Mouse (Mus musculus): ENCODE results near the gene Ccdc30. TPM values are rescaled to one million over a fixed set of nuclear protein-coding genes. Genes with fewer than 3 reads are reported as not detected.

The Ccdc30 gene
- polyA plus RNA-seq, 1 experiment, result 8.8 TPM

GRCm38 (mm10) chr4:119427680-119428079 lies 12.4 kb upstream of the Ccdc30 start:
- Histone ChIP-seq H3K4me1 (ENCODE audit: control insufficient read depth, insufficient read depth, low read length) (no peaks in the 10 kb centered on the region; the same call in 1 of the 2 replicates), H3K4me3 (replicated peaks; ENCODE audit: insufficient read depth, low read depth, low read length) (no peak overlapping the region), H3K27ac (ENCODE audit: insufficient read depth, low read length) (no peak overlapping the region), H3K27me3 (ENCODE audit: control insufficient read depth, insufficient read depth, low read length) (no peaks in the 10 kb centered on the region)
- TF ChIP-seq CTCF (IDR thresholded peaks at IDR 0.05; ENCODE audit: borderline replicate concordance, insufficient read depth, low read depth, low read length), result no peak
- no peak for TF ChIP-seq POLR2A (IDR thresholded peaks at IDR 0.05; ENCODE audit: borderline replicate concordance, insufficient read depth, low read length)
- no peak for DNase-seq
- 38% methylated on average over 2 of the region's 2 CpGs for WGBS

DNA sequence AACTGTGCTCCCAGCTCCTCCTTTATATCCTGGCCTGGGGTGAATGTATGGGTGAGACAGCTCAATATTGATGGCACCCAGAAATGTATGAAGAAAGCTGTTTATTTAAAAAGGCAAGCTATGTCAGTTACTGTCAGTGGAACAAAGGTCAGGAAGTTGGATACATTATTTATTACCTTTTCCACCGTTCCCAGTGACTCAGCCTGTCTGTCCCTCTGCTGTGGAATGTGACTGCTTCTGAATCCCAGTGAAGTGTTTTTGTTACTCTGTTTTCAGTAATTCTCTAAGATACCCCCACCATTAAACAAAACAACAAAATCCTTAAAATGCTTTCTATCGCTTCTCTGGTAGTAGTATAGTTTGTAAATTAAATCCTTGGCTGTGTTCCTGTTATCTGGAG lies 10.3 kb upstream of the Ccdc30 start:
- H3K4me3 ChIP-seq (replicated peaks; ENCODE audit: insufficient read depth, low read depth, low read length), result no peak overlapping the region
- H3K27me3 ChIP-seq (ENCODE audit: control insufficient read depth, insufficient read depth, low read length), result no peaks in the 10 kb centered on the region
- no peaks in the 10 kb centered on the region; the same call in 1 of the 2 replicates for H3K4me1 ChIP-seq (ENCODE audit: control insufficient read depth, insufficient read depth, low read length)
- H3K27ac ChIP-seq (ENCODE audit: insufficient read depth, low read length), result no peak overlapping the region
- 61% methylated on average over 2 of the region's 2 CpGs for whole genome bisulfite sequencing
- DNase-seq, result no peak
- TF ChIP-seq CTCF (IDR thresholded peaks at IDR 0.05; ENCODE audit: borderline replicate concordance, insufficient read depth, low read depth, low read length) (no peak), POLR2A (IDR thresholded peaks at IDR 0.05; ENCODE audit: borderline replicate concordance, insufficient read depth, low read length) (no peak)

GRCm38 (mm10) chr4:119425077-119425476 lies 9.8 kb upstream of the Ccdc30 start:
- no peak for DNase-seq
- H3K27me3 ChIP-seq (ENCODE audit: control insufficient read depth, insufficient read depth, low read length), result no peaks in the 10 kb centered on the region
- no peak for TF ChIP-seq POLR2A (IDR thresholded peaks at IDR 0.05; ENCODE audit: borderline replicate concordance, insufficient read depth, low read length)
- TF ChIP-seq CTCF (IDR thresholded peaks at IDR 0.05; ENCODE audit: borderline replicate concordance, insufficient read depth, low read depth, low read length), result no peak
- H3K4me1 ChIP-seq (ENCODE audit: control insufficient read depth, insufficient read depth, low read length), result no peaks in the 10 kb centered on the region; the same call in 1 of the 2 replicates
- no peak overlapping the region for H3K27ac ChIP-seq (ENCODE audit: insufficient read depth, low read length)
- H3K4me3 ChIP-seq (replicated peaks; ENCODE audit: insufficient read depth, low read depth, low read length), result no peak overlapping the region
- WGBS, result 96% methylated on average over 2 of the region's 2 CpGs

GRCm38 (mm10) chr4:119422294-119422964 lies 7.1 kb upstream of the Ccdc30 start, which contains the start of the genes Ppcs and Zmynd12:
TSS of gene Ppcs (minus strand) at chr4:119422420.
TSS of gene Zmynd12 (plus strand) at chr4:119422814.
- WGBS, result under 1% methylated on average over 52 of the region's 52 CpGs
- TF ChIP-seq CTCF (IDR thresholded peaks at IDR 0.05; ENCODE audit: borderline replicate concordance, insufficient read depth, low read depth, low read length), result peak; percentile 17; the same call in 1 of the 2 replicates
- TF ChIP-seq POLR2A (IDR thresholded peaks at IDR 0.05; ENCODE audit: borderline replicate concordance, insufficient read depth, low read length), result peak; percentile 64
- Histone ChIP-seq H3K27ac (ENCODE audit: insufficient read depth, low read length) (peak within 1 kb of the TSS; percentile 90), H3K4me1 (ENCODE audit: control insufficient read depth, insufficient read depth, low read length) (no peaks in the 10 kb centered on the region; the same call in 1 of the 2 replicates), H3K27me3 (ENCODE audit: control insufficient read depth, insufficient read depth, low read length) (no peaks in the 10 kb centered on the region), H3K4me3 (replicated peaks; ENCODE audit: insufficient read depth, low read depth, low read length) (peak within 1 kb of the TSS; percentile 90)
- DNase-seq, result peak; percentile 93 to 95

GRCm38 (mm10) chr4:119421921-119422293 lies 6.6 kb upstream of the Ccdc30 start:
- Histone ChIP-seq H3K4me3 (replicated peaks; ENCODE audit: insufficient read depth, low read depth, low read length) (peak overlapping the region; percentile 90), H3K27me3 (ENCODE audit: control insufficient read depth, insufficient read depth, low read length) (no peaks in the 10 kb centered on the region), H3K27ac (ENCODE audit: insufficient read depth, low read length) (peak overlapping the region; percentile 84), H3K4me1 (ENCODE audit: control insufficient read depth, insufficient read depth, low read length) (no peaks in the 10 kb centered on the region; the same call in 1 of the 2 replicates)
- no peak for TF ChIP-seq POLR2A (IDR thresholded peaks at IDR 0.05; ENCODE audit: borderline replicate concordance, insufficient read depth, low read length)
- TF ChIP-seq CTCF (IDR thresholded peaks at IDR 0.05; ENCODE audit: borderline replicate concordance, insufficient read depth, low read depth, low read length), result no peak
- under 1% methylated on average over 31 of the region's 31 CpGs for WGBS
- no peak for DNase-seq

DNA sequence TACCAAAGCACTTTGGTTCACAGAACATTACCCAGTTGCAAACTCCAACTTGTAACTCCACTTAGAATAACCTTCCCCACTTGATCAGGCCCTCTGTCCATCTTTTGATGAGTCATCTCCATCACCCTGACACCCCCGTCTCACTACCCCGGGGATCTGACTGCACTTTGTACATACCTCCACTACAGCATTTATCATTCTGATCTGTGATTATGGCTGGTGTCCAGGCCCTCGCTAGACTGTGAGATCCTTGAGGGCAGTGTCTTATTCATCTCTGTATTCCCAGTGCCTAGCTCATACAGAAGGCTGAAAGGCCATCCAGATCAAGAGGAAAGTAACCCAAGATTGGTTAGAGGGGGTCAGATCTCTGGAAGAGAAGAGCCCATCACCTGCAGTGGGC lies 5.9 kb upstream of the Ccdc30 start:
- no peak for DNase-seq
- no peaks in the 10 kb centered on the region; the same call in 1 of the 2 replicates for H3K4me1 ChIP-seq (ENCODE audit: control insufficient read depth, insufficient read depth, low read length)
- WGBS, result 38% methylated on average over 3 of the region's 3 CpGs
- H3K4me3 ChIP-seq (replicated peaks; ENCODE audit: insufficient read depth, low read depth, low read length), result no peak overlapping the region
- peak overlapping the region; percentile 84; the same call in 1 of the 2 replicates for H3K27ac ChIP-seq (ENCODE audit: insufficient read depth, low read length)
- no peaks in the 10 kb centered on the region for H3K27me3 ChIP-seq (ENCODE audit: control insufficient read depth, insufficient read depth, low read length)
- no peak for TF ChIP-seq CTCF (IDR thresholded peaks at IDR 0.05; ENCODE audit: borderline replicate concordance, insufficient read depth, low read depth, low read length)

DNA sequence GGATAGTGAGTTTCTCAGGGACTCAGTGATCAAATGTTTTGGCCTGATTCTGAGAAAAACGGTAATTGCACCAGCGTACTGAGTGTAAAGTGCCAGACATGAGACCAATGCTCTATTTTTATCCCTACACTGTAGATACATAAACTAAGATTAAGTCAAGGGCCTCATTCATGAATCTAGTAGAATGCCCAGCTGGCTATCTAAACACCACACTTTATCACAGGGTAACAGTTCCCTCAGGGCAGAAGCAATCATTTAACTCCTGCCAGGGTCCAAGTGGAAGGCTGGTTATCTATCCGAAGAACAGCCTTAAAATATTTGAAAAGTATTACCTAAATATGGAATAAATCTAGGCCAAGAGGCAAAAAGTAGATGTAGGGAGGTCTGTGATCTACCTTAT lies 2.6 kb upstream of the Ccdc30 start:
- no peaks in the 10 kb centered on the region for H3K27me3 ChIP-seq (ENCODE audit: control insufficient read depth, insufficient read depth, low read length)
- H3K4me1 ChIP-seq (ENCODE audit: control insufficient read depth, insufficient read depth, low read length), result no peaks in the 10 kb centered on the region
- no peak for TF ChIP-seq CTCF (IDR thresholded peaks at IDR 0.05; ENCODE audit: borderline replicate concordance, insufficient read depth, low read depth, low read length)
- no peak for TF ChIP-seq POLR2A (IDR thresholded peaks at IDR 0.05; ENCODE audit: borderline replicate concordance, insufficient read depth, low read length)
- no peak for DNase-seq
- H3K4me3 ChIP-seq (replicated peaks; ENCODE audit: insufficient read depth, low read depth, low read length), result no peak overlapping the region
- 86% methylated on average over 3 of the region's 3 CpGs for WGBS
- H3K27ac ChIP-seq (ENCODE audit: insufficient read depth, low read length), result no peak overlapping the region

- TF ChIP-seq POLR2A (IDR thresholded peaks at IDR 0.05; ENCODE audit: borderline replicate concordance, insufficient read depth, low read length) (no peak), CTCF (IDR thresholded peaks at IDR 0.05; ENCODE audit: borderline replicate concordance, insufficient read depth, low read depth, low read length) (no peak)
- Histone ChIP-seq H3K4me3 (replicated peaks; ENCODE audit: insufficient read depth, low read depth, low read length) (no peak overlapping the region), H3K27me3 (ENCODE audit: control insufficient read depth, insufficient read depth, low read length) (no peaks in the 10 kb centered on the region), H3K27ac (ENCODE audit: insufficient read depth, low read length) (no peak overlapping the region), H3K4me1 (ENCODE audit: control insufficient read depth, insufficient read depth, low read length) (no peaks in the 10 kb centered on the region)
- WGBS, result 71% methylated on average over 3 of the region's 3 CpGs
- DNase-seq, result no peak
Measured at GRCm38 (mm10) chr4:119417270-119417669, 1.9 kb upstream of the Ccdc30 start.
